Mouse (Mus musculus) heart, adult 2 months (tissue): ENCODE measurements around the gene Abcc5.

Source experiments
- CTCF ChIP-seq: fragments of 200-600 bp; IDR thresholded peaks from 2 replicates; pipeline ENCODE4 v1.8.1; 2022; ENCODE audit warnings: antibody characterized with exemption, mild to moderate bottlenecking, moderate library complexity
- EP300 ChIP-seq: fragments of 200-500 bp; IDR thresholded peaks from 2 replicates; pipeline ENCODE4 v1.6.1; 2011; ENCODE audit warnings: low read depth, low read length, control low read depth; ENCODE audit not compliant: insufficient read depth
- POLR2A ChIP-seq: fragments of 200-500 bp; IDR thresholded peaks from 2 replicates; pipeline ENCODE4 v1.6.1; 2011; ENCODE audit warnings: mild to moderate bottlenecking, low read depth, low read length, control low read depth; ENCODE audit not compliant: insufficient read depth

GRCm38 (mm10) chr16:20368221-20368620 lies 58.0 kb downstream of the Abcc5 start:
- TF ChIP-seq EP300 (no peak), POLR2A (no peak), CTCF (no peak)
